Mouse (Mus musculus): ENCODE measurements at regions not wholly inside any gene's neighbourhood (a gene's known extent, or its start where the extent isn't known, plus 50 kb on each side); places are given as distances from the start of the nearest gene placed in this dataset.

DNA sequence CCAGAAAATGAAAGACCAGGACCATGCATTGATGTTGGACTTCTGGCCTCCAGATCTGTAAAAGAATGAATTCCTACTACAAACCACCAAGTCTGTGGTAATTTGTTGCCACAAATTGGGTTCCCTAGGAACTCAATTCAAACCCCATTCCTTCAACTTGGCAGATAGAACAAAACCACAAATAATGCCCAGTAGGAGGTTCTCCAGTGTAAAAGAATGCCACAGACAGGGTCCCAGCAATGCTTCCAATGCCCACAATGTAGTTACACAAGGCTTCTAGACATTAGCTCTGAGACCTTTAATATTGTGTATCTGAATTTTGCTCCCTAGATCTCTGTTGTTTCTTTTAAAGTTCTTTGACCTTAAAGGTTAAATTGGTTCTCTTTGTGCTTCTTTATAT, 278.2 kb upstream of the Pitx2 start:
- Histone ChIP-seq H3K4me3 (ENCODE audit: insufficient read depth, low read depth, low read length) (no peak overlapping the region), H3K79me2 (ENCODE audit: control insufficient read depth, insufficient read depth, low read length) (no peaks in the 10 kb centered on the region), H3K27ac (replicated peaks; ENCODE audit: insufficient read depth, low read depth, low read length) (no peak overlapping the region), H3K27me3 (ENCODE audit: control insufficient read depth, insufficient read depth, low read length) (no peaks in the 10 kb centered on the region), H3K36me3 (ENCODE audit: control insufficient read depth, insufficient read depth, low read length) (no peaks in the 10 kb centered on the region), H3K9ac (ENCODE audit: low read depth, low read length) (no peak overlapping the region), H3K4me1 (ENCODE audit: control insufficient read depth, insufficient read depth, low read length) (no peaks in the 10 kb centered on the region)
- no peak for DNase-seq (ENCODE audit: extremely low read depth, low read depth, low spot score)
- no peak for TF ChIP-seq POLR2A (IDR thresholded peaks at IDR 0.05; ENCODE audit: extremely low read depth, insufficient read depth, low read length)
- TF ChIP-seq CTCF (IDR thresholded peaks at IDR 0.05; ENCODE audit: low read depth, low read length) = no peak

DNA sequence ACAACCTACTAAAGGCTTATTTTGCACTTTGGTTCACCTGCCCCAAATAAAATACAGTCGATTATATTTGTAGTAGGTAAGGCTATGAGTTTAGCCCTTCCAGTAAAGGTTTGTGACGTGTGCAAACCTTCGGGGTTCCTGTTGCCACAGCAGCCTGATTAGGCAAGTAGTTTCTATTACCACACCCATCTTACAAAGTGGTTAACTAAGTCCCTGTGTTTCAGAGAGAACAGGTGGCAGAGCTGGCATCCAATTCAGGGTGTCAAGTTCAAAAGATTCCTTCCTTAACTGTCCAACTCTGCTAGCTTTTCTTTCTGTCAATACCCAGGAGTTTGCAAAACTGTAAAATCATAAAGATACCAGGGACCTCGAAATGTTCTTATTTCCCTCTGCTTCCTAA, 277.5 kb upstream of the Pitx2 start:
- TF ChIP-seq POLR2A (IDR thresholded peaks at IDR 0.05; ENCODE audit: extremely low read depth, insufficient read depth, low read length) (no peak), CTCF (IDR thresholded peaks at IDR 0.05; ENCODE audit: low read depth, low read length) (no peak)
- Histone ChIP-seq H3K9ac (ENCODE audit: low read depth, low read length) (no peak overlapping the region), H3K36me3 (ENCODE audit: control insufficient read depth, insufficient read depth, low read length) (no peaks in the 10 kb centered on the region), H3K27me3 (ENCODE audit: control insufficient read depth, insufficient read depth, low read length) (no peaks in the 10 kb centered on the region), H3K4me3 (ENCODE audit: insufficient read depth, low read depth, low read length) (no peak overlapping the region), H3K79me2 (ENCODE audit: control insufficient read depth, insufficient read depth, low read length) (no peaks in the 10 kb centered on the region), H3K4me1 (ENCODE audit: control insufficient read depth, insufficient read depth, low read length) (no peaks in the 10 kb centered on the region), H3K27ac (replicated peaks; ENCODE audit: insufficient read depth, low read depth, low read length) (no peak overlapping the region)
- no peak for DNase-seq (ENCODE audit: extremely low read depth, low read depth, low spot score)
- WGBS = 71% methylated on average over 4 of the region's 4 CpGs

- 86% methylated on average over 5 of the region's 5 CpGs for WGBS
- TF ChIP-seq POLR2A (IDR thresholded peaks at IDR 0.05; ENCODE audit: extremely low read depth, insufficient read depth, low read length) (no peak), CTCF (IDR thresholded peaks at IDR 0.05; ENCODE audit: low read depth, low read length) (no peak)
Measured at GRCm38 (mm10) chr3:128938536-128938935, 261.1 kb upstream of the Pitx2 start.

DNA sequence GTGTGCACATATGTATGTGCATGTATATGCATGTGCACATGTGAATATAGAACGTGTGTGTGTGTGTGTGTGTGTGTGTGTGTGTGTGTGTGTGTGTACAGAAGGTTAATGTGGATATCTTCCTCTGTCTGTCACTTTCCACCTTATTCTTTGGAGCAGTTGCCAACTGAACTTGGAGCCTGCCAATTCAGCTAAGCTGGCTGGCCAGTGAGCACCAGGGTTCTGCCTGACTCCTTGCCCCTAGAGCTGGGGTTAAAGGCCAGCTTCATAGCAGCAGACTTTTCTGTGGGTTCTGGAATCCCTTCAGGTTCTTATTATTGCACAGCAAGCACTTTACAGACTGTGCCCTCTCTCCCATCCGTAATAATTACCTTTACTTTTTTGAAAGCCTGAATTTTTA, 258.5 kb upstream of the Pitx2 start:
- no peaks in the 10 kb centered on the region for H3K36me3 ChIP-seq (ENCODE audit: control insufficient read depth, insufficient read depth, low read length)
- no peaks in the 10 kb centered on the region for H3K4me1 ChIP-seq (ENCODE audit: control insufficient read depth, insufficient read depth, low read length)
- no peaks in the 10 kb centered on the region for H3K79me2 ChIP-seq (ENCODE audit: control insufficient read depth, insufficient read depth, low read length)
- no peak overlapping the region for H3K27ac ChIP-seq (replicated peaks; ENCODE audit: insufficient read depth, low read depth, low read length)
- H3K9ac ChIP-seq (ENCODE audit: low read depth, low read length) = no peak overlapping the region
- WGBS = 65% methylated on average over 2 of the region's 2 CpGs
- no peak for DNase-seq (ENCODE audit: extremely low read depth, low read depth, low spot score)
- no peak overlapping the region for H3K4me3 ChIP-seq (ENCODE audit: insufficient read depth, low read depth, low read length)
- H3K27me3 ChIP-seq (ENCODE audit: control insufficient read depth, insufficient read depth, low read length) = no peaks in the 10 kb centered on the region
- TF ChIP-seq POLR2A (IDR thresholded peaks at IDR 0.05; ENCODE audit: extremely low read depth, insufficient read depth, low read length) = no peak
- no peak for TF ChIP-seq CTCF (IDR thresholded peaks at IDR 0.05; ENCODE audit: low read depth, low read length)

More at GRCm38 (mm10) chr3:128938536-128938935, 261.1 kb upstream of the Pitx2 start:
- H3K4me1 ChIP-seq (ENCODE audit: control insufficient read depth, insufficient read depth, low read length) = no peaks in the 10 kb centered on the region
- no peak for DNase-seq (ENCODE audit: extremely low read depth, low read depth, low spot score)
- H3K9ac ChIP-seq (ENCODE audit: low read depth, low read length) = no peak overlapping the region
- no peaks in the 10 kb centered on the region for H3K36me3 ChIP-seq (ENCODE audit: control insufficient read depth, insufficient read depth, low read length)
- no peak overlapping the region for H3K27ac ChIP-seq (replicated peaks; ENCODE audit: insufficient read depth, low read depth, low read length)
- H3K79me2 ChIP-seq (ENCODE audit: control insufficient read depth, insufficient read depth, low read length) = no peaks in the 10 kb centered on the region
- H3K4me3 ChIP-seq (ENCODE audit: insufficient read depth, low read depth, low read length) = no peak overlapping the region
- H3K27me3 ChIP-seq (ENCODE audit: control insufficient read depth, insufficient read depth, low read length) = no peaks in the 10 kb centered on the region

DNA sequence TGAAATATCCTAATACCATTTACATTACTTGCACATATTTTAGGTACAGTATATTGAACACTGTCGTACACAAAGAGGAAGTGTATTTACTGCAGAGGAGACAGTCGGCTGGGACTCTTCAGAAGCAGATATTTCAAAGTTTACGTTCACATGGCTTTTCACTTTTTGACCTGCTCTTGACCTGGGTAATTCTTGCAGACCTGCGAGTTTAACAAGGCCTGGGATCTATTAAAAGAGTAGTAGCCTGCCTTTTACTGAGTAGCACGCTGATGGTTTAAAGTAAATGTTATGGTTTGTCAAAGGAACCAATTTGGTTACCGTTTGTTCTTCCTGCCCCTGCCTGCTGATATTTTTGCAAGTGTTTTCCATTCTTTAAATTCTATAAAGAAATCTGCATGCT, 255.0 kb upstream of the Pitx2 start:
- Histone ChIP-seq H3K4me3 (ENCODE audit: insufficient read depth, low read depth, low read length) (no peak overlapping the region), H3K79me2 (ENCODE audit: control insufficient read depth, insufficient read depth, low read length) (no peaks in the 10 kb centered on the region), H3K4me1 (ENCODE audit: control insufficient read depth, insufficient read depth, low read length) (no peaks in the 10 kb centered on the region), H3K36me3 (ENCODE audit: control insufficient read depth, insufficient read depth, low read length) (no peaks in the 10 kb centered on the region), H3K27me3 (ENCODE audit: control insufficient read depth, insufficient read depth, low read length) (no peaks in the 10 kb centered on the region), H3K9ac (ENCODE audit: low read depth, low read length) (no peak overlapping the region), H3K27ac (replicated peaks; ENCODE audit: insufficient read depth, low read depth, low read length) (no peak overlapping the region)
- TF ChIP-seq POLR2A (IDR thresholded peaks at IDR 0.05; ENCODE audit: extremely low read depth, insufficient read depth, low read length) (no peak), CTCF (IDR thresholded peaks at IDR 0.05; ENCODE audit: low read depth, low read length) (no peak)
- DNase-seq (ENCODE audit: extremely low read depth, low read depth, low spot score) = no peak
- 56% methylated on average over 6 of the region's 6 CpGs for WGBS

DNA sequence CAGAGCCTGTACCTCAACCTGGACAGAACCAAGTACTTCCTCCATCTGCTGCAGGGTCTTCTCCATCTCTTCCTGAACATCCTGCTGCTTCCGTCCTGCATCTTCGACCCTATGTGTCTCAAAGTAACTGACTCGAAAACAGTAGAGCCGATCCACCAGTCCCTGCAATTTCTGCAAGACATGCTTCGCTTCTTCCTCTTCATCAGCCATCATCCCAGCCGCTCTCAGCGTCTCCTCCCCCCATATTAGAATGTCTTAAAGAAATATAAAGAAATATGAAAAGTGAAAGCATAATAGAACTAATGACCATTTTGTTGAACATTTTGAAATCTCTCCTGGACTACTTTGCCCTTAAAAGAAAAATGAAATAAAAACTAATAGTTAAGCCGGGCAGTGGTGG, 244.8 kb upstream of the Pitx2 start:
- no peak overlapping the region for H3K9ac ChIP-seq (ENCODE audit: low read depth, low read length)
- TF ChIP-seq CTCF (IDR thresholded peaks at IDR 0.05; ENCODE audit: low read depth, low read length) (no peak), POLR2A (IDR thresholded peaks at IDR 0.05; ENCODE audit: extremely low read depth, insufficient read depth, low read length) (no peak)
- H3K79me2 ChIP-seq (ENCODE audit: control insufficient read depth, insufficient read depth, low read length) = no peaks in the 10 kb centered on the region
- H3K36me3 ChIP-seq (ENCODE audit: control insufficient read depth, insufficient read depth, low read length) = no peaks in the 10 kb centered on the region
- no peak for DNase-seq (ENCODE audit: extremely low read depth, low read depth, low spot score)
- 93% methylated on average over 8 of the region's 8 CpGs for WGBS
- H3K27ac ChIP-seq (replicated peaks; ENCODE audit: insufficient read depth, low read depth, low read length) = no peak overlapping the region
- H3K4me3 ChIP-seq (ENCODE audit: insufficient read depth, low read depth, low read length) = no peak overlapping the region
- H3K27me3 ChIP-seq (ENCODE audit: control insufficient read depth, insufficient read depth, low read length) = no peaks in the 10 kb centered on the region
- no peaks in the 10 kb centered on the region for H3K4me1 ChIP-seq (ENCODE audit: control insufficient read depth, insufficient read depth, low read length)
